Mouse (Mus musculus): ENCODE results near the gene Ankrd13a. TPM values are rescaled to one million over a fixed set of nuclear protein-coding genes. Genes with fewer than 3 reads are reported as not detected.

Gene Ankrd13a
- total and polyA plus RNA-seq, 3 experiments, result 110 to 184 (median 180) TPM

DNA sequence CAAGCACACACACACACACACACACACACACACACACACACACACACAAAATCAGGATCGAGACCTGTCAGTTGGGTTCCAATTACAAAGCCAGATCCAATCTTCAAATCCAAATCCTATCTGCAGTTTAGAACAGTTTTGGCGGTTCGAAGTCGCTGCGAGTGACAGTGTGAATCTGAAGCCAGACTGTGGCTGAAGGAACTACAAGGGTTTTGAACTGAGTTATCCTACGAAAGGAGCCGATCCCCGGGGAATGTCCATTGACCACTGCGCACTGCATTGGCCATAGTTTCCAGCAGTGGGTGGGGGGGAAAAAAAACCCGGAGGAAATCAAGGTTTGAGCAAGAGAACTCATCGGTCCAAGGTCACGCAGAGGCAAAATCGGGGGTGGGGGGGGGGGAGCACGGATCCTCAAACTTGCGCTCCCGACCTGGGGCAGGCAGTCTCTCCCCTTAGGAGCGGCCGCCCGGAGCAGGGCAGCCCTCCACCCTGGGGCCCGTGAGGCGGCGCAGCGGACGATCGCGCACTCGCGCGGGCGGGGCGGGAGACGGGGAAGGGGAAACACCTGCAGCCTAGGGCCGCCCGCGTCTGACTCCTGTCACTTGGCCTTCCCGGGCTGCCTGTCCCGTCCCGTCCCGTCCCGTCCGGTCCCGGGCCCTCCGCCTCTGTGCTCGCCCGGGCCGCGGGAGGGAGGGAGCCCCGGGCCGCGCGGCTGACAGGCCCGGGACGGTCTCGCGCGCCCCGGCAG is 1.8 kb upstream of the Ankrd13a start (continued):
- TF ChIP-seq HCFC1 (IDR thresholded peaks at IDR 0.05; ENCODE audit: low read depth, low read length) (no peak), ZC3H11A (IDR thresholded peaks at IDR 0.05; ENCODE audit: low read depth, low read length) (no peak), MAFK (IDR thresholded peaks at IDR 0.05; ENCODE audit: borderline replicate concordance, low read depth, low read length) (no peak)

DNA sequence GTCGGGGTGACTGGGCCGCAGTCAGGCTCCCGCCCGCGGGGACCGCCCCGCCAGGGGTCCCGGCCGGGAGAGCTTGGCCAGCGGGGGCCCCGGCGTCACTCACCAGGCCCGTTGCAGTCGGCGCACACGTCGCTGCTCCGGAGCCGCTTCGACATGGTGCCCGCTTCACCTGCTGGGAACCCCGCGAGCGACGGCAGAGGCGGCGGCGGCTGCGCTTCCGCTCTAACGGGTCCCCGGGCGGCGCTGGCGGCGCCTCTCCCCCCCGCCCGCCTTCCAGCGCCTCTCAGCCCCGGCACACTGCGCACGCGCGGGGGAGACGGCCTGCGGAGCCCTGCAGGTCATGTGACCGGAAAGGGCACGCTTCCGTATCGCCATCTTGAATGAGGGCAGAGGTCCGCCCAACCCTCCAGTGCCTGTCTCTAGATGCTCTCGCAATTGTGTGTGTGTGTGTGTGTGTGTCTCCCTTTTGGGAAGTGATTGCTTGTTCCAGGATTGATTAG is 1.2 kb upstream of the Ankrd13a start:
- Histone ChIP-seq H3K27me3 (ENCODE audit: control insufficient read depth in 1 of 2, insufficient read depth in 2 of 2, low read length in 2 of 2) (no peaks in the 10 kb centered on the region), H3K9me3 (replicated peaks; ENCODE audit: insufficient read depth, low read length) (no peaks in the 10 kb centered on the region), H3K79me2 (ENCODE audit: control insufficient read depth, insufficient read depth, low read length, poor library complexity) (peaks cover 88% of the 10 kb centered on the region), H3K36me3 (ENCODE audit: control insufficient read depth in 1 of 2, insufficient read depth in 2 of 2, low read length in 2 of 2) (peaks cover 3 to 17% of the 10 kb centered on the region in 2 experiments), H3K4me3 (ENCODE audit: control insufficient read depth in 1 of 2, insufficient read depth in 1 of 2, low read depth in 2 of 2, low read length in 2 of 2) (peak overlapping the region; percentile 83 to 91), H3K4me1 (ENCODE audit: control insufficient read depth in 1 of 2, insufficient read depth in 2 of 2, low read length in 2 of 2) (peaks cover 0 to 22% of the 10 kb centered on the region in 2 experiments; a peak in 3 of 4 replicates), H3K27ac (ENCODE audit: control insufficient read depth, low read depth, low read length) (peak overlapping the region; percentile 80), H3K9ac (ENCODE audit: control insufficient read depth, low read depth, low read length, poor library complexity, severe bottlenecking) (peak overlapping the region; percentile 94)
- peak; percentile 98 for DNase-seq (ENCODE audit: low read depth, low spot score)
- TF ChIP-seq CTCF (IDR thresholded peaks at IDR 0.05 in 2 of 3, conservative IDR thresholded peaks at IDR 0.05 in 1 of 3; ENCODE audit: control insufficient read depth in 1 of 3, insufficient read depth in 1 of 3, low read depth in 2 of 3, low read length in 3 of 3, poor library complexity in 1 of 3, severe bottlenecking in 1 of 3) (no peak), SMC3 (IDR thresholded peaks at IDR 0.05; ENCODE audit: low read depth, low read length) (no peak), ZC3H11A (IDR thresholded peaks at IDR 0.05; ENCODE audit: low read depth, low read length) (no peak), TCF12 (IDR thresholded peaks at IDR 0.05; ENCODE audit: low read depth, low read length) (peak; percentile 55), MAX (IDR thresholded peaks at IDR 0.05; ENCODE audit: low read length) (peak; percentile 83), USF1 (IDR thresholded peaks at IDR 0.05; ENCODE audit: low read depth, low read length) (peak; percentile 98), MYC (IDR thresholded peaks at IDR 0.05; ENCODE audit: low read depth, low read length) (0 out of 2 replicates have a peak, but pooled peaks have one; percentile 39), TBP (IDR thresholded peaks at IDR 0.05; ENCODE audit: low read depth, low read length) (no peak), GABPA (IDR thresholded peaks at IDR 0.05; ENCODE audit: low read depth, low read length) (no peak), ZMIZ1 (IDR thresholded peaks at IDR 0.05; ENCODE audit: low read depth, low read length) (peak; percentile 74), NRF1 (IDR thresholded peaks at IDR 0.05; ENCODE audit: insufficient read depth, low read depth, low read length, poor library complexity, severe bottlenecking) (peak; percentile 96), ZKSCAN1 (IDR thresholded peaks at IDR 0.05; ENCODE audit: low read depth, low read length) (no peak), KAT2A (conservative IDR thresholded peaks at IDR 0.05; ENCODE audit: low read depth, low read length) (peak; percentile 75; the same call in 1 of the 2 replicates), RAD21 (IDR thresholded peaks at IDR 0.05; ENCODE audit: low read depth, low read length) (no peak), MYB (IDR thresholded peaks at IDR 0.05; ENCODE audit: low read depth, low read length) (no peak), UBTF (IDR thresholded peaks at IDR 0.05; ENCODE audit: borderline replicate concordance, insufficient read depth, low read depth, low read length) (0 out of 2 replicates have a peak, but pooled peaks have one; percentile 76), MAFK (IDR thresholded peaks at IDR 0.05; ENCODE audit: borderline replicate concordance, low read depth, low read length) (no peak), MXI1 (IDR thresholded peaks at IDR 0.05; ENCODE audit: low read depth, low read length) (peak; percentile 78; the same call in 1 of the 2 replicates), ETS1 (IDR thresholded peaks at IDR 0.05; ENCODE audit: low read depth, low read length) (peak; percentile 59), NELFE (IDR thresholded peaks at IDR 0.05; ENCODE audit: low read depth, low read length) (peak; percentile 65), SIN3A (IDR thresholded peaks at IDR 0.05; ENCODE audit: low read length) (peak; percentile 96), USF2 (IDR thresholded peaks at IDR 0.05; ENCODE audit: borderline replicate concordance in 1 of 2, insufficient read depth in 1 of 2, low read depth in 1 of 2, low read length in 2 of 2) (peak; percentile 82 to 91), POLR2A (IDR thresholded peaks at IDR 0.05; ENCODE audit: control insufficient read depth in 1 of 2, insufficient read depth in 1 of 2, low read depth in 1 of 2, low read length in 2 of 2, poor library complexity in 1 of 2) (peak; percentile 29 to 57; a peak in 1 of 4 replicates), RCOR1 (IDR thresholded peaks at IDR 0.05; ENCODE audit: low read depth, low read length) (peak; percentile 64; the same call in 1 of the 2 replicates), TAL1 (IDR thresholded peaks at IDR 0.05; ENCODE audit: low read length) (no peak), JUND (IDR thresholded peaks at IDR 0.05; ENCODE audit: low read depth, low read length) (no peak), HCFC1 (IDR thresholded peaks at IDR 0.05; ENCODE audit: low read depth, low read length) (peak; percentile 92), E2F4 (IDR thresholded peaks at IDR 0.05; ENCODE audit: borderline replicate concordance, low read depth, low read length) (no peak), MEF2A (IDR thresholded peaks at IDR 0.05; ENCODE audit: extremely low read depth, insufficient replicate concordance, low read depth, low read length, poor library complexity, severe bottlenecking) (no peak), GATA1 (IDR thresholded peaks at IDR 0.05; ENCODE audit: low read depth, low read length) (no peak), MAZ (IDR thresholded peaks at IDR 0.05; ENCODE audit: low read depth, low read length) (peak; percentile 74; the same call in 1 of the 2 replicates), ELF1 (IDR thresholded peaks at IDR 0.05; ENCODE audit: low read depth, low read length) (peak; percentile 92)

All from MEL (cell line).